Mouse (Mus musculus): ENCODE measurements around the gene Sgms2. TPM values are rescaled to one million over a fixed set of nuclear protein-coding genes. Genes with fewer than 3 reads are reported as not detected.

The Sgms2 gene
- total and polyA plus RNA-seq, 3 experiments: not detected

DNA sequence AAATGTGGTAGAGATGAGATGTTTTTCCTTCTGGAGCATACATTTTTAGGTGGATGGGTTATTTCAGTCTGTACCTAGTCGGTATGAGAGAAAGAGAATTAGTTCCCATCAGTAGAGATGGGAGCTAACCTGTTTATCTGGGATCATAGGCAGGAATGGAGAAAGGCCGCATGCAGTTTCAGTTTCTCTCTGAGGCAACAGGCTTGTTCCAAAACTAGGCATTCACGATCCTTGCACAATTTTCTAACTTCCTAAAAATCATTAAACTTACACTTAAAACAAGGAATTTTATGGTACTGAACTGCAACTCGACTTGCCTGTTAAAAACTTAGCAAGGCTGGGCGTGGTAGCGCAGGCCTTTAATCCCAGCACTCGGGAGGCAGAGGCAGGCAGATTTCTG lies 140.7 kb downstream of the Sgms2 start:
- Histone ChIP-seq H3K4me3 (ENCODE audit: control insufficient read depth in 1 of 2, insufficient read depth in 1 of 2, low read depth in 2 of 2, low read length in 2 of 2) (no peak overlapping the region), H3K27me3 (ENCODE audit: control insufficient read depth in 1 of 2, insufficient read depth in 2 of 2, low read length in 2 of 2) (peaks cover 0 to 2% of the 10 kb centered on the region in 2 experiments; a peak in 1 of 4 replicates), H3K36me3 (ENCODE audit: control insufficient read depth in 1 of 2, insufficient read depth in 2 of 2, low read length in 2 of 2) (no peaks in the 10 kb centered on the region), H3K9ac (ENCODE audit: control insufficient read depth, low read depth, low read length, poor library complexity, severe bottlenecking) (no peak overlapping the region), H3K9me3 (replicated peaks; ENCODE audit: insufficient read depth, low read length) (no peaks in the 10 kb centered on the region), H3K27ac (ENCODE audit: control insufficient read depth, low read depth, low read length) (no peak overlapping the region), H3K4me1 (ENCODE audit: control insufficient read depth in 1 of 2, insufficient read depth in 2 of 2, low read length in 2 of 2) (no peaks in the 10 kb centered on the region), H3K79me2 (ENCODE audit: control insufficient read depth, insufficient read depth, low read length, poor library complexity) (no peaks in the 10 kb centered on the region)
- TF ChIP-seq JUND (IDR thresholded peaks at IDR 0.05; ENCODE audit: low read depth, low read length) (no peak), POLR2A (IDR thresholded peaks at IDR 0.05; ENCODE audit: control insufficient read depth in 1 of 2, insufficient read depth in 1 of 2, low read depth in 1 of 2, low read length in 2 of 2, poor library complexity in 1 of 2) (no peak), ELF1 (IDR thresholded peaks at IDR 0.05; ENCODE audit: low read depth, low read length) (no peak), MAZ (IDR thresholded peaks at IDR 0.05; ENCODE audit: low read depth, low read length) (no peak), ZNF384 (IDR thresholded peaks at IDR 0.05; ENCODE audit: low read depth, low read length) (no peak), ZKSCAN1 (IDR thresholded peaks at IDR 0.05; ENCODE audit: low read depth, low read length) (no peak), POLR2AphosphoS2 (IDR thresholded peaks at IDR 0.05; ENCODE audit: low read length) (no peak), EP300 (IDR thresholded peaks at IDR 0.05; ENCODE audit: low read depth in 1 of 2, low read length in 2 of 2) (no peak), TAL1 (IDR thresholded peaks at IDR 0.05; ENCODE audit: low read length) (no peak), ZC3H11A (IDR thresholded peaks at IDR 0.05; ENCODE audit: low read depth, low read length) (no peak), KAT2A (conservative IDR thresholded peaks at IDR 0.05; ENCODE audit: low read depth, low read length) (no peak), GABPA (IDR thresholded peaks at IDR 0.05; ENCODE audit: low read depth, low read length) (no peak), USF2 (IDR thresholded peaks at IDR 0.05; ENCODE audit: borderline replicate concordance in 1 of 2, insufficient read depth in 1 of 2, low read depth in 1 of 2, low read length in 2 of 2) (no peak), MYC (IDR thresholded peaks at IDR 0.05; ENCODE audit: low read depth, low read length) (no peak), USF1 (IDR thresholded peaks at IDR 0.05; ENCODE audit: low read depth, low read length) (no peak), CTCF (IDR thresholded peaks at IDR 0.05 in 2 of 3, conservative IDR thresholded peaks at IDR 0.05 in 1 of 3; ENCODE audit: control insufficient read depth in 1 of 3, insufficient read depth in 1 of 3, low read depth in 2 of 3, low read length in 3 of 3, poor library complexity in 1 of 3, severe bottlenecking in 1 of 3) (no peak), BHLHE40 (IDR thresholded peaks at IDR 0.05; ENCODE audit: borderline replicate concordance, low read depth, low read length) (no peak), UBTF (IDR thresholded peaks at IDR 0.05; ENCODE audit: borderline replicate concordance, insufficient read depth, low read depth, low read length) (no peak), MYB (IDR thresholded peaks at IDR 0.05; ENCODE audit: low read depth, low read length) (no peak), ETS1 (IDR thresholded peaks at IDR 0.05; ENCODE audit: low read depth, low read length) (no peak)
- DNase-seq (ENCODE audit: low read depth, low spot score): no peak

DNA sequence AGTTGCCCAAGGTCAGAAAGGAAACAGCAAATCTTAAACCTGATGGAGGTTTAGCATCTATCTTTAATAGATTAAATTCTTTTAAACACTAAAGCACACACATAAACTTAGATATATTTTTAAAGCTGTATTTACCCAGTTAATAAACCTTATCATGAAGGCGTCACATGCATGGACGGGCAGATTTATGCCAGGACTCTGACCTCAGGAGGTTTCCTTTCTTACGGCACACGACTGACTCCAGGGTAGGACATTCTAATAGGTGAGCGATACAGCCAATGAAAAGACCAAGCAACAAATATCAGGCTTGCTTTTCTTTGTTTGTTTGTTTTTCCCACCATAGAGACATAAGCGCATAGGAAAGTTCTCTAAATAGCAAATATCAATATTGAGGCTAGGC lies 142.2 kb downstream of the Sgms2 start:
- Histone ChIP-seq H3K79me2 (ENCODE audit: control insufficient read depth, insufficient read depth, low read length, poor library complexity) (no peaks in the 10 kb centered on the region), H3K27me3 (ENCODE audit: control insufficient read depth in 1 of 2, insufficient read depth in 2 of 2, low read length in 2 of 2) (peaks cover 0 to 2% of the 10 kb centered on the region in 2 experiments; a peak in 1 of 4 replicates), H3K4me3 (ENCODE audit: control insufficient read depth in 1 of 2, insufficient read depth in 1 of 2, low read depth in 2 of 2, low read length in 2 of 2) (no peak overlapping the region), H3K36me3 (ENCODE audit: control insufficient read depth in 1 of 2, insufficient read depth in 2 of 2, low read length in 2 of 2) (no peaks in the 10 kb centered on the region), H3K27ac (ENCODE audit: control insufficient read depth, low read depth, low read length) (no peak overlapping the region), H3K9ac (ENCODE audit: control insufficient read depth, low read depth, low read length, poor library complexity, severe bottlenecking) (no peak overlapping the region), H3K9me3 (replicated peaks; ENCODE audit: insufficient read depth, low read length) (no peaks in the 10 kb centered on the region), H3K4me1 (ENCODE audit: control insufficient read depth in 1 of 2, insufficient read depth in 2 of 2, low read length in 2 of 2) (no peaks in the 10 kb centered on the region)
- TF ChIP-seq HCFC1 (IDR thresholded peaks at IDR 0.05; ENCODE audit: low read depth, low read length) (no peak), MXI1 (IDR thresholded peaks at IDR 0.05; ENCODE audit: low read depth, low read length) (no peak), CTCF (IDR thresholded peaks at IDR 0.05 in 2 of 3, conservative IDR thresholded peaks at IDR 0.05 in 1 of 3; ENCODE audit: control insufficient read depth in 1 of 3, insufficient read depth in 1 of 3, low read depth in 2 of 3, low read length in 3 of 3, poor library complexity in 1 of 3, severe bottlenecking in 1 of 3) (no peak), POLR2A (IDR thresholded peaks at IDR 0.05; ENCODE audit: control insufficient read depth in 1 of 2, insufficient read depth in 1 of 2, low read depth in 1 of 2, low read length in 2 of 2, poor library complexity in 1 of 2) (no peak), TCF12 (IDR thresholded peaks at IDR 0.05; ENCODE audit: low read depth, low read length) (no peak), MAZ (IDR thresholded peaks at IDR 0.05; ENCODE audit: low read depth, low read length) (no peak), BHLHE40 (IDR thresholded peaks at IDR 0.05; ENCODE audit: borderline replicate concordance, low read depth, low read length) (no peak), ETS1 (IDR thresholded peaks at IDR 0.05; ENCODE audit: low read depth, low read length) (no peak), SIN3A (IDR thresholded peaks at IDR 0.05; ENCODE audit: low read length) (no peak), USF1 (IDR thresholded peaks at IDR 0.05; ENCODE audit: low read depth, low read length) (no peak), ZNF384 (IDR thresholded peaks at IDR 0.05; ENCODE audit: low read depth, low read length) (no peak), ZC3H11A (IDR thresholded peaks at IDR 0.05; ENCODE audit: low read depth, low read length) (no peak), RAD21 (IDR thresholded peaks at IDR 0.05; ENCODE audit: low read depth, low read length) (no peak), JUND (IDR thresholded peaks at IDR 0.05; ENCODE audit: low read depth, low read length) (no peak), E2F4 (IDR thresholded peaks at IDR 0.05; ENCODE audit: borderline replicate concordance, low read depth, low read length) (no peak)
- no peak for DNase-seq (ENCODE audit: low read depth, low spot score)
